Mouse (Mus musculus) bone marrow macrophage, adult 2 months (primary cell): ENCODE results near the gene Rfx4. TPM values are rescaled to one million over a fixed set of nuclear protein-coding genes. Genes with fewer than 3 reads are reported as not detected.

ENCODE experiments used
- H3K27ac ChIP-seq: 2 replicates; pipeline ENCODE4 v1.5.1; 2012; ENCODE audit warnings: low read depth, low read length; ENCODE audit not compliant: insufficient read depth
- H3K4me1 ChIP-seq: 2 replicates; pipeline ENCODE4 v1.6.1; 2012; ENCODE audit warnings: low read length; ENCODE audit not compliant: control insufficient read depth, insufficient read depth
- H3K4me3 ChIP-seq: 2 replicates; pipeline ENCODE4 v1.5.1; 2012; ENCODE audit warnings: mild to moderate bottlenecking, low read length, moderate library complexity; ENCODE audit not compliant: insufficient read depth
- CTCF ChIP-seq: IDR thresholded peaks from 2 replicates; pipeline ENCODE4 v1.5.1; 2012; ENCODE audit warnings: low read depth, mild to moderate bottlenecking, low read length, moderate library complexity
- POLR2A ChIP-seq: IDR thresholded peaks from 2 replicates; pipeline ENCODE4 v1.6.1; 2012; ENCODE audit warnings: mild to moderate bottlenecking, low read depth, low read length, borderline replicate concordance
- polyA plus RNA-seq: library from polyadenylated mRNA; stranded (reverse); fragments of >200 nt; gene quantifications from 2 replicates; pipeline ENCODE4 v1.2.4, GENCODE M21; 2012; ENCODE audit not compliant: missing spikeins, insufficient read depth, insufficient read length

Gene Rfx4
- polyA plus RNA-seq, 1 experiment, result not detected

GRCm38 (mm10) chr10:84838850-84839473 lies 83.1 kb downstream of the Rfx4 start:
- Histone ChIP-seq H3K27ac (no peak overlapping the region), H3K4me3 (no peak overlapping the region), H3K4me1 (no peaks in the 10 kb centered on the region)
- no peak for TF ChIP-seq CTCF
- no peak for TF ChIP-seq POLR2A

- TF ChIP-seq CTCF (no peak), POLR2A (no peak)
- H3K4me1 ChIP-seq, result no peaks in the 10 kb centered on the region
- H3K27ac ChIP-seq, result no peak overlapping the region
- H3K4me3 ChIP-seq, result no peak overlapping the region
Measured at GRCm38 (mm10) chr10:84846638-84847037, 90.8 kb downstream of the Rfx4 start.

GRCm38 (mm10) chr10:84851981-84852979 lies 96.4 kb downstream of the Rfx4 start:
- Histone ChIP-seq H3K4me3 (no peak overlapping the region), H3K27ac (no peak overlapping the region), H3K4me1 (no peaks in the 10 kb centered on the region)
- no peak for TF ChIP-seq CTCF
- TF ChIP-seq POLR2A, result no peak

GRCm38 (mm10) chr10:84854059-84854458 lies 98.2 kb downstream of the Rfx4 start:
- no peak overlapping the region for H3K4me3 ChIP-seq
- no peaks in the 10 kb centered on the region for H3K4me1 ChIP-seq
- TF ChIP-seq CTCF (no peak), POLR2A (no peak)
- H3K27ac ChIP-seq, result no peak overlapping the region

- Histone ChIP-seq H3K27ac (no peak overlapping the region), H3K4me3 (no peak overlapping the region), H3K4me1 (no peaks in the 10 kb centered on the region)
- TF ChIP-seq POLR2A (no peak), CTCF (no peak)
Measured at GRCm38 (mm10) chr10:84855466-84855865, 99.6 kb downstream of the Rfx4 start.

- H3K4me3 ChIP-seq, result no peak overlapping the region
- TF ChIP-seq POLR2A, result no peak
- no peak for TF ChIP-seq CTCF
- no peak overlapping the region for H3K27ac ChIP-seq
- no peaks in the 10 kb centered on the region for H3K4me1 ChIP-seq
Measured at GRCm38 (mm10) chr10:84858371-84858770, 102.5 kb downstream of the Rfx4 start.

GRCm38 (mm10) chr10:84858806-84859496 lies 103.1 kb downstream of the Rfx4 start:
- H3K27ac ChIP-seq, result no peak overlapping the region
- TF ChIP-seq POLR2A, result no peak
- no peak for TF ChIP-seq CTCF
- no peak overlapping the region for H3K4me3 ChIP-seq
- H3K4me1 ChIP-seq, result no peaks in the 10 kb centered on the region

GRCm38 (mm10) chr10:84859556-84860380 lies 103.9 kb downstream of the Rfx4 start:
- no peak overlapping the region for H3K27ac ChIP-seq
- TF ChIP-seq CTCF (no peak), POLR2A (no peak)
- H3K4me1 ChIP-seq, result no peaks in the 10 kb centered on the region
- H3K4me3 ChIP-seq, result no peak overlapping the region

- Histone ChIP-seq H3K4me1 (no peaks in the 10 kb centered on the region), H3K27ac (no peak overlapping the region), H3K4me3 (no peak overlapping the region)
- TF ChIP-seq POLR2A, result no peak
- no peak for TF ChIP-seq CTCF
Measured at GRCm38 (mm10) chr10:84863488-84863887, 107.6 kb downstream of the Rfx4 start.
